Mouse (Mus musculus): ENCODE results near the gene Sowahc.

The Sowahc gene

DNA sequence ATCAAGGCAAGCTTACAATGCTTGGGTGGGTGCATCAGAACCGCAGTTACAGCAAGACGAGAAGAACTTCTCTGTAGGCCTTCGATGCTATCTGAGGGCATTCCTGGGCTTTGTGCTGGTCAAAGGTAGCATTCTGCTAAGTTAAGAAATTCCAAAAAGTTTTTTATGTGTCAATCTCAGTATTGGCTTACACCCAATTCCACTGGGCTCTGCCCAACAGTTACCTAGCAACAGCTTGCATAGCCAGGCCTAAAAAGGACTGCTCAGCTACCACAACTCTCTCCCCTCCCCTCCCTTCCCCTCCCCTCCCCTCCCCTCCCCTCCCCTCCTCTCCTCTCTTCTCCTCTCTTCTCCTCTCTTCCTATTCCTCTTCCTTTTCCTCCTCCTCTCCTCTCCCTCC is 39.9 kb downstream of the Sowahc start:
- no peaks in the 10 kb centered on the region for H3K9me3 ChIP-seq (ENCODE audit: low read length)
- H3K4me3 ChIP-seq (replicated peaks; ENCODE audit: low read length): no peak overlapping the region
- TF ChIP-seq NANOG (IDR thresholded peaks at IDR 0.05; ENCODE audit: borderline replicate concordance, low read length) (no peak), CTCF (conservative IDR thresholded peaks at IDR 0.05; ENCODE audit: low read length) (no peak), POU5F1 (IDR thresholded peaks at IDR 0.05; ENCODE audit: borderline replicate concordance, low read length) (no peak)
- peaks cover 29% of the 10 kb centered on the region for H3K4me1 ChIP-seq (replicated peaks; ENCODE audit: low read depth, low read length)
- H3K36me3 ChIP-seq (ENCODE audit: insufficient read depth, low read length): no peaks in the 10 kb centered on the region
- no peaks in the 10 kb centered on the region for H3K27me3 ChIP-seq (ENCODE audit: insufficient read depth, low read length)

DNA sequence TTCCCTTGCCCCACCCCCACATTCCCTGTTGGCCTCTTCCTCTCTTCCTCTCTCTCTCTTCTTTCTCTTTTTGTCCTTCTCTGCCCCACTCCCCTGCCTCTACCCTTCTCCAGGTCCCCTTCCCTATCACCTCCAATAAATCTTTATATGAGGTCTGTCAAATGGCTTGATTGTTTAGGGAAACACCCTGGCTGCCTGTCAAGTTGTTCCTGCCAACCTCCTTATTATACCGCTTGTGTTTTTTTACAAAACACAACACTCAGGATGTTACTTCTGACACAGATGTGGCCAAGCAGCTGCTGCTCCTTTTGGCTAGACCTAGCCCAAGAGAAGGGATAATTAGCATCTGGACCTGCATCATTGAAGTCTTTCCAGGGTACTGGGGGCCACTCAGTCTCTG is 40.3 kb downstream of the Sowahc start:
- Histone ChIP-seq H3K4me1 (replicated peaks; ENCODE audit: low read depth, low read length) (peaks cover 30% of the 10 kb centered on the region), H3K4me3 (replicated peaks; ENCODE audit: low read length) (no peak overlapping the region), H3K27me3 (ENCODE audit: insufficient read depth, low read length) (no peaks in the 10 kb centered on the region), H3K9me3 (ENCODE audit: low read length) (no peaks in the 10 kb centered on the region), H3K36me3 (ENCODE audit: insufficient read depth, low read length) (no peaks in the 10 kb centered on the region)
- TF ChIP-seq NANOG (IDR thresholded peaks at IDR 0.05; ENCODE audit: borderline replicate concordance, low read length) (no peak), CTCF (conservative IDR thresholded peaks at IDR 0.05; ENCODE audit: low read length) (no peak), POU5F1 (IDR thresholded peaks at IDR 0.05; ENCODE audit: borderline replicate concordance, low read length) (no peak)

DNA sequence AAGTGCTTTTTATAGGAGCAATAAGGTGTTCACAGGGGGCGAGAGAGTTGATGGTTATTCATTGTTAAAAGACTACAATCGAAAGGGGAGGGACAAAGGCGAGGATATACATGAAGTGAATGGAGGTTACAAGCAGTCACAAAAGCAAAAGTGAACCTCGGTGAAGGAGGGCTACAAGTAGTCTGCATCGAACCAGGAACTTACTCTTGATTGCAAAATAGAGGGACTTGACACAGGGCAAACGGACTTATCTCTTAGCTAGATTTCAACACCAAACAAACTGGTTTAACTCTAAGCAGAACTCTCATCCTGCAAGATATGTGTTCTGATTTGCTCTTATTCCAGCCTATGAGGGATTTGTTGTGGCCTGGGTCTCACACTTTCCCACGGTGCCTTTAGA is 41.2 kb downstream of the Sowahc start:
- Histone ChIP-seq H3K4me1 (replicated peaks; ENCODE audit: low read depth, low read length) (peaks cover 39% of the 10 kb centered on the region), H3K4me3 (replicated peaks; ENCODE audit: low read length) (no peak overlapping the region), H3K36me3 (ENCODE audit: insufficient read depth, low read length) (no peaks in the 10 kb centered on the region), H3K9me3 (ENCODE audit: low read length) (no peaks in the 10 kb centered on the region), H3K27me3 (ENCODE audit: insufficient read depth, low read length) (no peaks in the 10 kb centered on the region)
- TF ChIP-seq POU5F1 (IDR thresholded peaks at IDR 0.05; ENCODE audit: borderline replicate concordance, low read length): no peak
- peak; percentile 24; the same call in 1 of the 2 replicates for TF ChIP-seq NANOG (IDR thresholded peaks at IDR 0.05; ENCODE audit: borderline replicate concordance, low read length)

DNA sequence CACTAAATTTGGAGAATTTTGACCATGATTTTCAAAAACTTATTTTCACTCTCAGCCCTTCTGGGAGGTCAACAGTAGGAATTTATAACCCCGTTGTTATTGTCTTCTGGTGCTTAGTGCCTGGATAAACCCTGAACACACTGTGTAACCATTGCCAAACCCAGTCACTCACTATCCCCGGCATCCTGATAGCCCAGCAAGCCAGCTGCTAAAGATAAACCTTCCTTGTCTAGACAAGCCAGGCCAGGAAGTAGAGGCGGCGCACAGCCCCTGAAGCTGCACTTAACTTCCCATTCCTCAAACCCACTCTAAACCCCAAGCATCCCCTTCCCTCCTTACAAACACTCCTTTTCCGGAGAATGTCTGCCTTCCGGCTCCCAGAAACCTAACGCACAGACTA is 43.3 kb downstream of the Sowahc start:
- Histone ChIP-seq H3K36me3 (ENCODE audit: insufficient read depth, low read length) (no peaks in the 10 kb centered on the region), H3K9me3 (ENCODE audit: low read length) (no peaks in the 10 kb centered on the region), H3K4me3 (replicated peaks; ENCODE audit: low read length) (no peak overlapping the region), H3K27me3 (ENCODE audit: insufficient read depth, low read length) (no peaks in the 10 kb centered on the region), H3K4me1 (replicated peaks; ENCODE audit: low read depth, low read length) (peaks cover 60% of the 10 kb centered on the region)
- TF ChIP-seq NANOG (IDR thresholded peaks at IDR 0.05; ENCODE audit: borderline replicate concordance, low read length): no peak
- TF ChIP-seq CTCF (conservative IDR thresholded peaks at IDR 0.05; ENCODE audit: low read length): no peak
- TF ChIP-seq POU5F1 (IDR thresholded peaks at IDR 0.05; ENCODE audit: borderline replicate concordance, low read length): no peak

DNA sequence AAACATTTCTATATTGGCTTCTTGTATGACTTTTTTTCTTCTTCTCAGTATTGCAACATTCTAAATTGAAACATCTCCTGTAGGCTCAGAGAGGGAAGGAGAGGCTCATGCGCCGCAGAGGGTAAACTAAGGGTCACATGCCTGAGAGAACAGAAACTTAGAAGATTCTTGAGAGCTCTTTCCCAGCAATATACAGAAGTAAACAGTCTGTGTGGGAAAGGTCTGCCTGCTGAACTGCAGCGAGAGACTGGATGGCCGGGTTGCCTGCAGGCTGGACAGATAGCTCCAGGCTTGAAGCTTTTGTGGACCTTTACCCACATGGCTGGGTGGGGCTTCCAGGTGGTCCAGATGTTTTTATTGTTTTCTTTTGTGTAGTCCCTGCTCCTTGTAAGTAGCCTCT is 43.9 kb downstream of the Sowahc start:
- TF ChIP-seq CTCF (conservative IDR thresholded peaks at IDR 0.05; ENCODE audit: low read length) (no peak), POU5F1 (IDR thresholded peaks at IDR 0.05; ENCODE audit: borderline replicate concordance, low read length) (no peak), NANOG (IDR thresholded peaks at IDR 0.05; ENCODE audit: borderline replicate concordance, low read length) (no peak)

DNA sequence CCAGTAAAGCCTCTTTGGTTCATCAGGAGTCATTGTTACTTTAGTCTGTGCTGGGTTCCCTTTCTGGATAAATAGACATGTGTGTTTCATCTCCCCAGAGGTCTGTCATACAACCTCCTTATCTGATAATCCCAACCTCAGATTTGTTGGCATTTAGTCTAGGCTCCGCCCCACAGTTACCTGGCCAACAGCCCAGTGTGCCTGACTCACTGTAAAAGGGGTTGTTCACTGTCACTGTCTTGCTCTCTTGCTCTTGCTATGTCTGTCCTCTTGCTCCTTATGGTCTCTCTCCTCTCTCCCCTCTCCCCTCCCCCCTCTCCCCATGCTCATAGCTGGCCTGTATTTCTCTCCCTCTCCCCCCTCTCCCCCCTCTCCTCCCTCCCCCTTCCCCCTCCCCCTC is 44.3 kb downstream of the Sowahc start:
- H3K4me1 ChIP-seq (replicated peaks; ENCODE audit: low read depth, low read length): peaks cover 70% of the 10 kb centered on the region
- no peak for TF ChIP-seq NANOG (IDR thresholded peaks at IDR 0.05; ENCODE audit: borderline replicate concordance, low read length)
- no peak for TF ChIP-seq CTCF (conservative IDR thresholded peaks at IDR 0.05; ENCODE audit: low read length)
- no peak for TF ChIP-seq POU5F1 (IDR thresholded peaks at IDR 0.05; ENCODE audit: borderline replicate concordance, low read length)
- no peaks in the 10 kb centered on the region for H3K9me3 ChIP-seq (ENCODE audit: low read length)
- no peaks in the 10 kb centered on the region for H3K27me3 ChIP-seq (ENCODE audit: insufficient read depth, low read length)
- no peaks in the 10 kb centered on the region for H3K36me3 ChIP-seq (ENCODE audit: insufficient read depth, low read length)
- no peak overlapping the region for H3K4me3 ChIP-seq (replicated peaks; ENCODE audit: low read length)

More for the DNA sequence above, 43.9 kb downstream of the Sowahc start:
- H3K27me3 ChIP-seq (ENCODE audit: insufficient read depth, low read length): no peaks in the 10 kb centered on the region
- H3K9me3 ChIP-seq (ENCODE audit: low read length): no peaks in the 10 kb centered on the region
- no peak overlapping the region for H3K4me3 ChIP-seq (replicated peaks; ENCODE audit: low read length)
- no peaks in the 10 kb centered on the region for H3K36me3 ChIP-seq (ENCODE audit: insufficient read depth, low read length)
- peaks cover 66% of the 10 kb centered on the region for H3K4me1 ChIP-seq (replicated peaks; ENCODE audit: low read depth, low read length)

DNA sequence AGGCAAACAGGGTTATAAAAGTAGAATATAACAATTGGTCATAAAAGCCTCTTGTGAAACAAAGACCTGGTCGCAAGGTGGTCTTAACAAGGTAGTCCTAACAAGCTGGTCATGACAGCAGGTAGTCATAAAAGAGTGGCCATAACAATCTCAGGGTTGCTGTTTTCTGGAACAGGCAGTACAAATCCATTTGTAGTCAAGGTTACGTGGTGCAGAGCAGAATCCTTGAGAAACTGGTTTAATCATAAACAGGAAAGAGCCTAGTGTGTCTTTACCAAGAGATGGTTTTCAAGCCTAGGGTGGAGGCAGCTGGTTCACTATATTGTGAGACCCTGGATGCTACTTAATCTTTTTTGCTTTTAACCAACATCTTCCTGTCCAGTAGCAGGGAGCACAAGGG is 45.5 kb downstream of the Sowahc start:
- H3K36me3 ChIP-seq (ENCODE audit: insufficient read depth, low read length): no peaks in the 10 kb centered on the region
- no peaks in the 10 kb centered on the region for H3K27me3 ChIP-seq (ENCODE audit: insufficient read depth, low read length)
- TF ChIP-seq CTCF (conservative IDR thresholded peaks at IDR 0.05; ENCODE audit: low read length) (no peak), POU5F1 (IDR thresholded peaks at IDR 0.05; ENCODE audit: borderline replicate concordance, low read length) (no peak), NANOG (IDR thresholded peaks at IDR 0.05; ENCODE audit: borderline replicate concordance, low read length) (no peak)
- peaks cover 62% of the 10 kb centered on the region for H3K4me1 ChIP-seq (replicated peaks; ENCODE audit: low read depth, low read length)
- no peak overlapping the region for H3K4me3 ChIP-seq (replicated peaks; ENCODE audit: low read length)
- H3K9me3 ChIP-seq (ENCODE audit: low read length): no peaks in the 10 kb centered on the region

DNA sequence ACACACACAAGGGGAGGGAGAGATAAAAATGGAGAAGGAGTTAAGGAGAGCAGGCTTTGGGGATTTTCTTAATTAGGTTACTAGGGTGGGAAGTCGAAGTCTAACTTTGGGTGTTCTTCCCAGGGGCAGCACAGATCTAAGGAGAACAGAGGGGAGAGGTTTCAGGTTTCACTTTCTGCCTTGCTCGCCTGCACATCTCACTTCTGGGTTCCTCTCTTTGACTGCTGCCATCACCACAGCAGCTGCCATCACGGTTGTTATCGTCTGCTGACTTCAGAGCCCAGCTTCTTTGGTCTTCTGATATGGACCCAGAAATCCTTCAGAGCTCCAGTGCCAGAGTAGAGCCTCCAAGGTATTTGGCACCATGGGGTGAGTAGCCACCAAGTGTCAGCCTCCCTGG is 46.4 kb downstream of the Sowahc start:
- TF ChIP-seq NANOG (IDR thresholded peaks at IDR 0.05; ENCODE audit: borderline replicate concordance, low read length) (no peak), POU5F1 (IDR thresholded peaks at IDR 0.05; ENCODE audit: borderline replicate concordance, low read length) (no peak), CTCF (conservative IDR thresholded peaks at IDR 0.05; ENCODE audit: low read length) (no peak)
- no peaks in the 10 kb centered on the region for H3K36me3 ChIP-seq (ENCODE audit: insufficient read depth, low read length)
- no peaks in the 10 kb centered on the region for H3K9me3 ChIP-seq (ENCODE audit: low read length)
- H3K4me1 ChIP-seq (replicated peaks; ENCODE audit: low read depth, low read length): peaks cover 55% of the 10 kb centered on the region
- no peaks in the 10 kb centered on the region for H3K27me3 ChIP-seq (ENCODE audit: insufficient read depth, low read length)
- H3K4me3 ChIP-seq (replicated peaks; ENCODE audit: low read length): no peak overlapping the region

DNA sequence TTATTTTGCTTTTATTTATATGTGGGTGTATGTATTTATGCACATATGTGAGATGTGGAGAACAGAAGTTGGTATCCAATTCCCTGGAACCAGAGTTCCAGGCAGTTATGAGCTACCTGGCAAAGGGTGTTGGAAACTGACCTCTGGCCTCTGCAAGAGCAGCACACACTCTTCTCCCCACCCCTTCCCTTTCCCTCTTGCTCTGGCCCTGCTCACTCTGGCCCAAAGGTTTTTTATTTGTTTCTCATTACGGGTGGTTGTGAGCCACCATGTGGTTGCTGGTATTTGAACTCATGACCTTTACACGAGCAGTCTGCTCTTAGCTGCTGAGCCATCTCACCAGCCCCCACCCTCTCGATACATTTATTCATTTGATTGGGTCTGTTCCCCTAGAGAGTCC is 47.0 kb downstream of the Sowahc start:
- no peak overlapping the region for H3K4me3 ChIP-seq (replicated peaks; ENCODE audit: low read length)
- TF ChIP-seq NANOG (IDR thresholded peaks at IDR 0.05; ENCODE audit: borderline replicate concordance, low read length): no peak
- TF ChIP-seq POU5F1 (IDR thresholded peaks at IDR 0.05; ENCODE audit: borderline replicate concordance, low read length): no peak
- no peak for TF ChIP-seq CTCF (conservative IDR thresholded peaks at IDR 0.05; ENCODE audit: low read length)
- no peaks in the 10 kb centered on the region for H3K36me3 ChIP-seq (ENCODE audit: insufficient read depth, low read length)
- no peaks in the 10 kb centered on the region for H3K27me3 ChIP-seq (ENCODE audit: insufficient read depth, low read length)
- no peaks in the 10 kb centered on the region for H3K9me3 ChIP-seq (ENCODE audit: low read length)
- peaks cover 54% of the 10 kb centered on the region for H3K4me1 ChIP-seq (replicated peaks; ENCODE audit: low read depth, low read length)

All from E14TG2a.4 (cell line).